ENCODE assay signal across 9 mouse cellular contexts in genomic region chr5:143356686-143357388, GRCm38 (mm10). TPM values are rescaled to one million over a fixed set of nuclear protein-coding genes. Genes with fewer than 3 reads are reported as not detected.
DNase-seq lines count a peak whose midpoint lies in the region; ATAC-seq and TF ChIP-seq lines count a peak whose summit lies in the region.
"Had no signal": no experiment of that assay in that cellular context is flagged by ENCODE, and none has a peak within 500 bp of the region (broad histone marks: within the 10 kb centered on the region; RNA-seq: fewer than 3 reads in every experiment).

TSS of gene Grid2ip (plus strand) at chr5:143357338.

- TF ChIP-seq CTCF in kidney, postnatal 0 days (IDR thresholded peaks at IDR 0.05; ENCODE audit: low read depth), result no peak

- no peak within 1 kb of the TSS for H3K9ac ChIP-seq in kidney, postnatal 0 days (ENCODE audit: low read depth, low read length)
- peak within 1 kb of the TSS; percentile 60 for H3K9ac ChIP-seq in hindbrain, embryonic 16.5 days (ENCODE audit: low read depth, low read length)
- H3K9ac ChIP-seq in neural tube, embryonic 14.5 days (replicated peaks; ENCODE audit: low read depth, low read length), result peak within 1 kb of the TSS; percentile 34

- H3K36me3 ChIP-seq in kidney, postnatal 0 days (ENCODE audit: insufficient read depth, low read length), result no peaks in the 10 kb centered on the region
- H3K36me3 ChIP-seq in hindbrain, embryonic 16.5 days (ENCODE audit: control insufficient read depth, insufficient read depth, low read length), result no peaks in the 10 kb centered on the region
- no peaks in the 10 kb centered on the region for H3K36me3 ChIP-seq in neural tube, embryonic 14.5 days (ENCODE audit: control insufficient read depth, insufficient read depth, low read length)

- no peak for DNase-seq in kidney, postnatal 0 days (ENCODE audit: low spot score)
- DNase-seq in kidney, adult 18-20 months, result no peak
- DNase-seq in embryo, embryonic 9.5 days (ENCODE audit: extremely low spot score), result peak; percentile 44
- no peak for DNase-seq in ovary, postnatal 36 days (ENCODE audit: low spot score)
- no peak for DNase-seq in right cerebral cortex, postnatal 36 days (ENCODE audit: low spot score in 2 of 2)
- no peak for DNase-seq in cerebellum, postnatal 14 days
- DNase-seq: kidney, postnatal 4 days had no signal

- H3K4me3 ChIP-seq in kidney, postnatal 0 days (replicated peaks; ENCODE audit: low read depth, low read length), result no peak within 1 kb of the TSS
- peak within 1 kb of the TSS; percentile 27 for H3K4me3 ChIP-seq in hindbrain, embryonic 16.5 days (ENCODE audit: low read length)
- no peak within 1 kb of the TSS for H3K4me3 ChIP-seq in neural tube, embryonic 14.5 days (ENCODE audit: low read depth, low read length)

- peaks cover 8% of the 10 kb centered on the region for H3K27me3 ChIP-seq in kidney, postnatal 0 days (ENCODE audit: insufficient read depth, low read length)
- H3K27me3 ChIP-seq in hindbrain, embryonic 16.5 days (replicated peaks; ENCODE audit: control insufficient read depth, insufficient read depth, low read length), result 0 out of 2 replicates have a peak, but pooled peaks cover 3% of the 10 kb centered on the region
- H3K27me3 ChIP-seq in neural tube, embryonic 14.5 days (ENCODE audit: control insufficient read depth, insufficient read depth, low read length), result 0 out of 2 replicates have a peak, but pooled peaks cover 4% of the 10 kb centered on the region

- WGBS in kidney, postnatal 0 days, result 20% methylated on average over 17 of the region's 17 CpGs
- WGBS in hindbrain, embryonic 16.5 days, result 17% methylated on average over 15 of the region's 17 CpGs
- 19% methylated on average over 17 of the region's 17 CpGs for WGBS in neural tube, embryonic 14.5 days

- H3K4me1 ChIP-seq in kidney, postnatal 0 days (replicated peaks; ENCODE audit: insufficient read depth, low read length), result no peaks in the 10 kb centered on the region; the same call in 1 of the 2 replicates
- H3K4me1 ChIP-seq in hindbrain, embryonic 16.5 days (ENCODE audit: control insufficient read depth, insufficient read depth, low read depth, low read length), result peaks cover 3% of the 10 kb centered on the region; the same call in 1 of the 2 replicates
- no peaks in the 10 kb centered on the region for H3K4me1 ChIP-seq in neural tube, embryonic 14.5 days (ENCODE audit: control insufficient read depth, insufficient read depth, low read length)

- no peak within 1 kb of the TSS for H3K27ac ChIP-seq in kidney, postnatal 0 days
- no peak within 1 kb of the TSS for H3K27ac ChIP-seq in hindbrain, embryonic 16.5 days (ENCODE audit: low read depth, low read length)
- H3K27ac ChIP-seq in neural tube, embryonic 14.5 days (ENCODE audit: low read depth, low read length), result no peak within 1 kb of the TSS

- H3K4me2 ChIP-seq in kidney, postnatal 0 days (ENCODE audit: low read length), result peak within 1 kb of the TSS; percentile 35
- peak within 1 kb of the TSS; percentile 51 for H3K4me2 ChIP-seq in hindbrain, embryonic 16.5 days (ENCODE audit: low read length)
- H3K4me2 ChIP-seq in neural tube, embryonic 14.5 days (ENCODE audit: low read depth, low read length), result peak within 1 kb of the TSS; percentile 29; the same call in 1 of the 2 replicates

- H3K9me3 ChIP-seq in kidney, postnatal 0 days (replicated peaks; ENCODE audit: low read length), result no peaks in the 10 kb centered on the region
- H3K9me3 ChIP-seq in hindbrain, embryonic 16.5 days (ENCODE audit: control insufficient read depth, low read length), result no peaks in the 10 kb centered on the region
- H3K9me3 ChIP-seq in neural tube, embryonic 14.5 days (ENCODE audit: control insufficient read depth, low read length), result no peaks in the 10 kb centered on the region

- no peak for ATAC-seq in kidney, postnatal 0 days (replicated peaks; ENCODE audit: low FRiP score, low read depth)
- no peak for ATAC-seq in hindbrain, embryonic 16.5 days
- no peak for ATAC-seq in neural tube, embryonic 14.5 days (ENCODE audit: low read depth)

RNA-seq across cellular contexts. Expression of gene Grid2ip, which starts in this region (rescaled TPM):
- 0.03 TPM in 1 of 2 replicates, not detected in the other for polyA plus RNA-seq in kidney, postnatal 0 days (2015; fragmentation: Nextera tagmentation; extraction: Ambion mirVana)
- 0.42 and 0.51 TPM in 2 replicates for polyA plus RNA-seq in hindbrain, embryonic 16.5 days (2015; fragmentation: Nextera tagmentation; extraction: Ambion mirVana)
- 0.24 and 0.44 TPM in 2 replicates for polyA plus RNA-seq in neural tube, embryonic 14.5 days (2014; fragmentation: Nextera tagmentation; extraction: Ambion mirVana)
